Mouse (Mus musculus) liver, adult (tissue): ENCODE data around the gene Rab10.

Experiments used
- GATA4 ChIP-seq: IDR thresholded peaks from 2 replicates; pipeline ENCODE4 v1.6.1; 2014; ENCODE audit warnings: mild to moderate bottlenecking, low read length; ENCODE audit not compliant: insufficient replicate concordance

Gene Rab10

DNA sequence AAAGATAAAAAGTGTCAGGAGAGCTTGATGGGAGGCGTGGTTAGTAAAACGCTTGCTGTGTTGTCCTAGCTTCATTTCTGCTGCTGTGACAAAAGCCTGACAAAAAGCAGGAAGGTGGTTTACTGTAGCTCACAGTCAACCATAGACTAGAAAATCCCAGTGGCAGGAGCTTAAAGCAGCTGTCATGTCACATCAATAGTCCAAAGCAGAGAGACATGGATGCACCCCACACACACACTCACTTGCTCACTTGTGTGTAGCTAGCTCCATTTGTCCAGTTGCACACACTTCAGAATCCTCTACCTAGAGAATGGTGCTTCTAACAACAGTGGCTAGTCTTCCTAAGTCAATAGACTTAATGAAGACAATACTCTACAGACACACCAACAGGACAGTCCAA, 42.4 kb downstream of the Rab10 start:
- TF ChIP-seq GATA4: no peak

- no peak for TF ChIP-seq GATA4
Measured at GRCm38 (mm10) chr12:3265188-3265587, 44.6 kb downstream of the Rab10 start.

DNA sequence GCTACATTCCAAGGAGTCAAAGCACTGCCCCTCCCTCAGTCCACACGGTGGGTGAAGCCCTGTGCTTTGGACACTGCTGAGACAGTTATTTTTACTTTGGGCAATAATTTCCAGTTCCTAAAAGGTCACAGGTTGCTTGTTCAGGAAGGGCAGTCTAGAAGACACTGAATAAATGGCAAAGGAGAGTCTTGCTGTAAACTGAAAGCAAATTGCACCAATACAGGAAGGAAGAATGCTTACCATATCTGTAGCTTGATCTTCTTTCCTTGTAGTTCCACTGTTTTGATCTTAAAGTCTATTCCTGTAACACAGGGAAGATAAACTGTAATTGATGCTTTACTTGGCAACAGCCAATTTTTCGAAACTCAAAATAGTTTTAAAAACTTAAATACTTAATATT, 45.3 kb downstream of the Rab10 start:
- no peak for TF ChIP-seq GATA4

DNA sequence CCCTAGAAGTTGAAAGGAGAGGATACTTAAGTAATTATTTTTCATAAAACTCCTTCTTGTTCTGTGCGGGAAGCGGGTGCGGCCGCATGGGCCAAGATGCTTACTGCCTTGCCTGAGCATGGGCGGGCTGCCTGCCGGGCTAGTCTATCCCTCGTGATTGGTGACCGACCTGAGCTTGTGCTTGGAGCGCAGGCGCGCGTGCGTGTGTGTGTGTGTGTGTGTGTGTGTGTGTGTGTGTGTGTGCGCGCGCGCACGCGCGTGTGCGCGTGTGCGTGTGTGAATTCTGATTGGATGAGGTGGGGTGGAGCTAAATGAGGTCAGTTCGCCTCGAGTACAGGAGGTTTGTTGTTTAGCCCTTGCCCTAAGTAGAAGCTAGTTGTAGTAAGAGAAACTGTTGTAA, 48.2 kb downstream of the Rab10 start:
- no peak for TF ChIP-seq GATA4

- TF ChIP-seq GATA4: no peak
Measured at GRCm38 (mm10) chr12:3255966-3256365, 53.8 kb downstream of the Rab10 start.

GRCm38 (mm10) chr12:3255435-3255834, 54.3 kb downstream of the Rab10 start:
- TF ChIP-seq GATA4: no peak

DNA sequence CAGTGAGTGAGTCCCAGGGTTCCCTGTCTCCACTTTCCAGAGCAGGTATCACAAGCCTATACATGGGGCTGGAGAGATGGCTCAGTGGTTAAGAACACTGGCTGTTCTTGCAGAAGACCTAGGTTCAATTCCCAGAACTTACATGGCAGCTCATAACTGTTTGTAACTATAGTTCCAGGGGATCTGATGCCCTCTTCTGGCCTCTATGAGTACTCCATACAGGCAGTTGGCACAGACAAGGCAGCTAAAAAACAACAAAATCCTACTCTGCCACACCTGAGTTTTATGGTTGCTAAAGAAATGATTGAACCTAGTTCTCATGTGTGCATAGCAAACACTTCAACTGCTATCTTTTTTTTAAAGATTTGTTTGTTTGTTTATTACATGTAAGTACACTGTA, 56.2 kb downstream of the Rab10 start:
- no peak for TF ChIP-seq GATA4

DNA sequence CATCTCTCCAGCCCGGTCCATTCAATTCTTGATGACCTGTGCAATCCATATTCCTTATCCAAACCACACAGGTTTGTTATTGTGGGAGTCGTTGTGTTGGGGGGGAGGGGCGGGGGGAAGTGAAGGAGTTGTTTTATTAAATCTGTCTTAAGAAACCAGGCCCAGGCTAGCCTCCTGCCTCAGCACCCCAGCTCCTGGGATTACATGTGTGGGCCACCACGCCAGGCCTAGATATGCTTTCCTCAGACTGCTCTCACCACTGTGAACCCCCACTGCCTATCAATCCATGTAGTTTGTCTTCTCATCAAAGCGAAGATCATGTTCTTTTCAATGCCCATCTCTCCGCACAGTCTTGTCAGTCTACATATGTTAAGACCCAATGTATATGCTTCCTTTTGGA, 63.7 kb downstream of the Rab10 start:
- TF ChIP-seq GATA4: no peak

GRCm38 (mm10) chr12:3239544-3239943, 70.2 kb downstream of the Rab10 start:
- no peak for TF ChIP-seq GATA4

DNA sequence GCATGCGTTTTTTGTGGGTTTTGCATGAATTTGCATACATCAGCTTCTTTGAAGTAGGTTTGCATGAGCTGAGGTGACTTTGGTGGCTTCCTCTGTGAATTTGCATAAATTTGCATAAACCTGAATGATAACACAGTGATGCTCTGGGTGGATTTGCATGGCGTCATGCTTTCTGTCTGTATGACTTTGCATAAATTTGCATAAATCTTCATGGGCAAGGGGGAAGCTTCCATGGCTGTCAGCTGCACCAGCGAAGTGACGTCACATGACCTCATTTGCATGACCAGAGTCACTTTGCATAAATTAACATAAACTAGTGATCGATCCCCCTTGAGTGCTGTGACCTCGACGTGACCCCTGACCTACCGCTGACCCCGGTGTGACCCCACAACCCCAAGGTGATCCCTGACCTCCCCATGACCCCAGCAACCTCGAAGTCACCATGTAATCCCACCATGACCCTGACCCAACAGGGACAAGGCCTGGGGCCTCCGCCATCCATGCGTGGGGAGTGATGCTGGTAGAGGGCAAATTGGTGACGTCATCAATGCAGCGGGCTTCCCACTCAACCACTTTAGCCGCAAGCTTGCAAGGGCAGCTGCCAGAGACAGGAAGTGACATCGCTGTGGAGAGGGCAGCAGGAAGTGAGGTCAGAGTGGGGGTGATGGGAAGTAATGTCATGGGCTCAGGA, 71.3 kb downstream of the Rab10 start:
- TF ChIP-seq GATA4: no peak

DNA sequence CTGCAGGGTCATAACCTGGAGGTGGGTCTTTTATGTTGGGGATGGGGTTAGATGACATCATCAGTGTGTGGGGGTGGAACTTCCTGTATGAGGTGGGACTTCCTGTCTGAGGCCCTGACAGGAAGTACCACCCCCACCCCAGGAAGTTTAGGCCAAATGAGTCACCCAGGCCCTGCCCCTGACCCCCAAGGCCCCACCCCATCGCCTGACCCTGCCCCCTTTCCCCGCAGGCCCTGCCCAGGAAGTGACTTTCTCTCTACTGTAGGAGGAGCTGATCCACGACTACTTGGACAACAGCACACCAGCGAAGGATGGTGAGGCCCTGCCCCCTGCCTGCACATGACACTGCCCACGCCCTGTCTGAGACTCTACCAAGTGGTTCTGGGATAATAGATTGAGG, 72.0 kb downstream of the Rab10 start:
- no peak for TF ChIP-seq GATA4

DNA sequence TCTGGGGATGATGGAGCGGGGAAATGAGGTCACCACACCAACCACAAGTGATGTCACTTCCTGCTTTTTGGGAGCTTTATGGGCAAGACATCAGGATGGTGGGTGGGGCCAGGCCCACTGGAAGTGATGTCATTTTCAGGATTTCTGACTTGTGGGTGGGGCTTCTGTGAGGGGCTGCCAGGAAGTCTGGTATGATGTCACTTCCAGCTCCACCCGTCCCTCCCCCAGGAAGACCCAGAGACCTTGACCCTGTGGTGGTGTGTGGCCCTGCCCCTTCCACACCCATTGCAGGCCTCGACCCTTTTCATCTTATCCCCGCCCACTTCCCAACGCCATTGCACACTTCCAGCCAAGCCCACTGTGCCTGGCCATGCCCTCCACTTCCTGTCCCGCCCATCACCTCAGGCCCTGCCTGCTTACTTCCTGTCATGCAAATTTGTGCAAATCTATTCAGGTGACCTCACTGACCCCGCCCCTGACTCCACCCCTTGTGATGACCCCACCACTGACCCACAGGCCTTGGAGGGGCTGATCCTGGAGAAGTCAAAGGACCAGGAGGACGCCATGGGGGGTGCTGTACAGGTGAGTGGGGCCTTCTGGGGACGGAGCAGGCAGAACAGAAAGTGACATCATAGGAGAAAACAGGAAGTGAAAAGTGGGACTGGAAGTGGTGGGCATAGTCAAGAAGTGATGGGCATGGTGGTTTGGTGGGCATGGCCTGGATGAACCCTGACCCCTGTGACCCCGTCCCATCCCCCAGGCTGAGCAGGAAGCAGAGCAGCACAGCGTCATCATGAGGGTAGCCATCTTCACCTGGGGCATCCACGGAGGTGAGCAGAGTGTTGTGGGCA, 72.7 kb downstream of the Rab10 start:
- no peak for TF ChIP-seq GATA4

- no peak for TF ChIP-seq GATA4
Measured at GRCm38 (mm10) chr12:3236163-3236641, 73.6 kb downstream of the Rab10 start.

- TF ChIP-seq GATA4: no peak; the same call in 1 of the 2 replicates
Measured at GRCm38 (mm10) chr12:3235646-3236161, 74.1 kb downstream of the Rab10 start.

DNA sequence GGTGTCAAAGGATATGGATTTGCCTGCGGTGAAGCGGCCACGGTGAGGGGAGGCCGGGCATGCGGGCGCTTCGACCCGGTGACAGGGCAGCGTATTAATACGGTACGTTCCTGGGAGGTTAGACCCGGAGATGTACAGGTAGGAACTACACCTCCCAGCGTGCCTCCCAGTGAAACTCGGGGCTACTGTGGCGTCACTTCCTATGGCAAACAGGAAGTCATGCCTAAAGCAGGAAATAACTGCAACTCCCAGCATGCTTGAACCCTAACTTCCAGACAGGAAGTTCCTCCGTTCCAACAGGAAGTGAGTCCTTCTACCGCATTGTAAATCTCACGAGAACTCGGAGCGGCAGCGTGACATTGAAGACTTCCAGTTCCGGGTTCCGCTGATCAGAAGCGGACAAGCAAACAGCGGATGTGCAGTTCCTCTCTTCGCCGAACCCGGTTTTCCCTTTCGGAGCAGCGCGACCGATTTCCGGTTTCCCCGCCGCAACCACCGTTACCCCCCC, 74.6 kb downstream of the Rab10 start:
- TF ChIP-seq GATA4: peak; percentile 4; the same call in 1 of the 2 replicates

- no peak for TF ChIP-seq GATA4
Measured at GRCm38 (mm10) chr12:3234061-3234460, 75.7 kb downstream of the Rab10 start.
